In genomic region chr1:120468891-120469290, GRCm38 (mm10) we compare ENCODE assay signal across 9 mouse cellular contexts. TPM values are rescaled to one million over a fixed set of nuclear protein-coding genes. Genes with fewer than 3 reads are reported as not detected.
DNase-seq lines count a peak whose midpoint lies in the region; ATAC-seq and TF ChIP-seq lines count a peak whose summit lies in the region.
"Had no signal": no experiment of that assay in that cellular context is flagged by ENCODE, and none has a peak within 500 bp of the region (broad histone marks: within the 10 kb centered on the region; RNA-seq: fewer than 3 reads in every experiment).

No protein-coding gene starts in this region.

- WGBS in heart, embryonic 10.5 days, result 10% methylated on average over 15 of the region's 15 CpGs
- 11% methylated on average over 15 of the region's 15 CpGs for WGBS in hindbrain, embryonic 16.5 days
- 15% methylated on average over 15 of the region's 15 CpGs for WGBS in midbrain, postnatal 0 days

- no peaks in the 10 kb centered on the region for H3K9me3 ChIP-seq in heart, embryonic 10.5 days
- H3K9me3 ChIP-seq in hindbrain, embryonic 16.5 days (ENCODE audit: control insufficient read depth, low read length), result no peaks in the 10 kb centered on the region
- no peaks in the 10 kb centered on the region for H3K9me3 ChIP-seq in midbrain, postnatal 0 days (ENCODE audit: low read length)
- H3K9me3 ChIP-seq: lung, embryonic 15.5 days had no signal

- intact Hi-C loops in left cerebral cortex, postnatal 25 days (cut with DNase I), result loop anchor here (5.0 kb wide), 3 partner anchors 142 to 292 kb away; no protein-coding TSS in a partner anchor

- H3K4me3 ChIP-seq in heart, embryonic 10.5 days, result no peak overlapping the region
- no peak overlapping the region for H3K4me3 ChIP-seq in embryonic fibroblast, embryonic 13.5 days (ENCODE audit: insufficient read depth, low read length)
- H3K4me3 ChIP-seq in hindbrain, embryonic 16.5 days (ENCODE audit: low read length), result no peak overlapping the region
- no peak overlapping the region for H3K4me3 ChIP-seq in midbrain, postnatal 0 days (ENCODE audit: low read depth, low read length)
- H3K4me3 ChIP-seq: lung, embryonic 15.5 days had no signal

- no peaks in the 10 kb centered on the region for H3K36me3 ChIP-seq in heart, embryonic 10.5 days
- H3K36me3 ChIP-seq in hindbrain, embryonic 16.5 days (ENCODE audit: control insufficient read depth, insufficient read depth, low read length), result no peaks in the 10 kb centered on the region
- H3K36me3 ChIP-seq in midbrain, postnatal 0 days (ENCODE audit: insufficient read depth, low read length), result no peaks in the 10 kb centered on the region
- H3K36me3 ChIP-seq: lung, embryonic 15.5 days had no signal

- peaks cover 30% of the 10 kb centered on the region for H3K27me3 ChIP-seq in heart, embryonic 10.5 days (ENCODE audit: insufficient read depth, poor library complexity, severe bottlenecking)
- H3K27me3 ChIP-seq in hindbrain, embryonic 16.5 days (replicated peaks; ENCODE audit: control insufficient read depth, insufficient read depth, low read length), result no peaks in the 10 kb centered on the region
- no peaks in the 10 kb centered on the region for H3K27me3 ChIP-seq in midbrain, postnatal 0 days (ENCODE audit: insufficient read depth, low read length)
- H3K27me3 ChIP-seq: lung, embryonic 15.5 days had no signal

- DNase-seq in heart, embryonic 10.5 days (ENCODE audit: low spot score), result peak; percentile 82
- DNase-seq in heart, adult 9 months (ENCODE audit: low spot score in 2 of 2), result no peak
- DNase-seq in R1 (ENCODE audit: low read depth, low spot score), result peak; percentile 79
- DNase-seq in left cerebral cortex, postnatal 25 days (ENCODE audit: low spot score in 2 of 2), result peak; percentile 6 to 10
- peak; percentile 44 for DNase-seq in midbrain, postnatal 0 days (ENCODE audit: low spot score)
- DNase-seq in thymus, postnatal 36 days, result peak; percentile 17 to 23

- no peak for TF ChIP-seq POLR2A in embryonic fibroblast, embryonic 13.5 days (IDR thresholded peaks at IDR 0.05; ENCODE audit: low read depth, low read length)

- peak; percentile 52; the same call in 1 of the 2 replicates for TF ChIP-seq CTCF in embryonic fibroblast, embryonic 13.5 days (IDR thresholded peaks at IDR 0.05; ENCODE audit: borderline replicate concordance, insufficient read depth, low read length)
- peak; percentile 74 for TF ChIP-seq CTCF in midbrain, postnatal 0 days (IDR thresholded peaks at IDR 0.05)

- H3K4me1 ChIP-seq in heart, embryonic 10.5 days, result no peaks in the 10 kb centered on the region
- H3K4me1 ChIP-seq in embryonic fibroblast, embryonic 13.5 days (ENCODE audit: control insufficient read depth, insufficient read depth, low read length), result no peaks in the 10 kb centered on the region
- H3K4me1 ChIP-seq in hindbrain, embryonic 16.5 days (ENCODE audit: control insufficient read depth, insufficient read depth, low read depth, low read length), result no peaks in the 10 kb centered on the region
- H3K4me1 ChIP-seq in midbrain, postnatal 0 days (ENCODE audit: insufficient read depth, low read length), result no peaks in the 10 kb centered on the region
- H3K4me1 ChIP-seq: lung, embryonic 15.5 days had no signal

- H3K27ac ChIP-seq in heart, embryonic 10.5 days, result no peak overlapping the region
- H3K27ac ChIP-seq in embryonic fibroblast, embryonic 13.5 days (ENCODE audit: insufficient read depth, low read length), result no peak overlapping the region
- no peak overlapping the region for H3K27ac ChIP-seq in hindbrain, embryonic 16.5 days (ENCODE audit: low read depth, low read length)
- no peak overlapping the region for H3K27ac ChIP-seq in midbrain, postnatal 0 days (ENCODE audit: low read depth, low read length)
- H3K27ac ChIP-seq: lung, embryonic 15.5 days had no signal

- ATAC-seq in hindbrain, embryonic 16.5 days, result peak; percentile 69; the same call in 1 of the 2 replicates
- ATAC-seq in midbrain, postnatal 0 days (ENCODE audit: low FRiP score), result no peak

- H3K4me2 ChIP-seq in hindbrain, embryonic 16.5 days (ENCODE audit: low read length), result no peak overlapping the region
- no peak overlapping the region for H3K4me2 ChIP-seq in midbrain, postnatal 0 days (ENCODE audit: low read depth, low read length, poor library complexity, severe bottlenecking)
- H3K4me2 ChIP-seq: lung, embryonic 15.5 days had no signal

- H3K9ac ChIP-seq in hindbrain, embryonic 16.5 days (ENCODE audit: low read depth, low read length), result no peak overlapping the region
- H3K9ac ChIP-seq in midbrain, postnatal 0 days (replicated peaks; ENCODE audit: low read length, poor library complexity, severe bottlenecking), result no peak overlapping the region
- H3K9ac ChIP-seq: lung, embryonic 15.5 days had no signal

RNA-seq across cellular contexts. Expression of gene Marco, which starts 35.9 kb away (rescaled TPM):
- not detected in 2 replicates for polyA plus RNA-seq in heart, embryonic 10.5 days (2016; fragmentation: Nextera tagmentation; extraction: Ambion mirVana)
- polyA plus RNA-seq in embryonic fibroblast, embryonic 13.5 days (2011; ENCODE audit: insufficient read length, low read depth, missing spikeins), result not detected in 2 replicates
- polyA plus RNA-seq in hindbrain, embryonic 16.5 days (2015; fragmentation: Nextera tagmentation; extraction: Ambion mirVana), result 0.10 and 0.16 TPM in 2 replicates
- total RNA-seq in left cerebral cortex, postnatal 25 days (2021), result not detected
- 0.11 TPM in 1 of 2 replicates, not detected in the other for total RNA-seq in midbrain, postnatal 0 days (2014; rRNA removed)
- polyA plus RNA-seq in midbrain, postnatal 0 days (2015; fragmentation: Nextera tagmentation; extraction: Ambion mirVana), result not detected in 2 replicates

Comparison
In these comparisons a context has a peak if more than half of its experiments do, and no peak if none do; other contexts are left out.
1. DNase-seq: peak in heart, embryonic 10.5 days (single experiment), R1 (single experiment), left cerebral cortex, postnatal 25 days (2 of 2), midbrain, postnatal 0 days (single experiment) and thymus, postnatal 36 days (2 of 2); none in heart, adult 9 months (0 of 2).